Mouse (Mus musculus): ENCODE results near the gene Slc35b1. TPM values are rescaled to one million over a fixed set of nuclear protein-coding genes. Genes with fewer than 3 reads are reported as not detected.
A peak's percentile ranks its signal among the peaks of the same experiment; 100 is the strongest.

Gene Slc35b1
- polyA plus RNA-seq, 1 experiment, result 0.98 TPM

DNA sequence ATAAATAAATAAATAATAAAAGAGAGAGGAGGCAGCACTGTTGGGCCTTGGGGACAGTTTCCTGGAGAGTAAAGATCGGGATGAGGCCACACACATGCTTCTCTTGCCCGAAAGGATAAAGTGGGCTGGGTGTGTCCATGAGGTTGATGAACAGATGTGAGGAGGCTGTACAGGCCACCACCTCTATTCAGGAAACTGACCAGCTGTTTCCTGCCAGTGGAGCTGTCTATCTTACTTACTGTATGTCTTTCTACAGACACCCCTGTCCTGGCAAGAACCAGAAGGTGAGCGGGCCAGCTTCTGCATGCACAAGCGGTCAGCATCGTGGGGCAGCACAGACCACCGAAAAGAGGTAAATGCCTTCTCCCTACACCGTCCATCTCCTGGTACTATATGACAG is 13.3 kb upstream of the Slc35b1 start:
- peaks cover 99% of the 10 kb centered on the region for H3K36me3 ChIP-seq (ENCODE audit: control insufficient read depth)
- no peak overlapping the region for H3K4me3 ChIP-seq (replicated peaks)
- peaks cover 29% of the 10 kb centered on the region for H3K4me1 ChIP-seq (ENCODE audit: control insufficient read depth)
- no peak for TF ChIP-seq TAL1 (IDR thresholded peaks at IDR 0.05; ENCODE audit: low read length)
- TF ChIP-seq GATA1 (IDR thresholded peaks at IDR 0.05; ENCODE audit: low read length), result no peak
- H3K27me3 ChIP-seq (ENCODE audit: control insufficient read depth), result no peaks in the 10 kb centered on the region
- no peaks in the 10 kb centered on the region for H3K9me3 ChIP-seq (ENCODE audit: control insufficient read depth, low read length)

DNA sequence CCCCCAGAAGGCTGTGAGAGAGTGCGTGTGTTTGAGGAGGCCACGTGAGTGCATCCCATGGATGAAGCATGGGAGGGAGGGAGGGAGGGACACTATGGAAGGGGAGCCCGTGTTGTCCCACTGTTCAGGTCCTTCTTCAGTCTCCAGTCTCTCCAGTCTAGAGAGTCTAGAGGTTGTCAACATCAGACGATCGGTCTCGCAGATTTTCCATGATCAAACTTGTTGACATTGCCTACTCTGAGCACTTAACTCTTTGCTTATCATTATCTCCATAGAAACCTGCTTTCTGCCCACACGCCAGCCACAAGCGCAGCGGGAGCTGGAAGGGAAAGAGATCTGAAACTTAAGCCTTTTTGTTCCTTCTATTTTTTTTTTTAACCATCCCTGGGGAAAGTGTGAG is 5.6 kb upstream of the Slc35b1 start:
- no peak for TF ChIP-seq GATA1 (IDR thresholded peaks at IDR 0.05; ENCODE audit: low read length)
- no peak for TF ChIP-seq TAL1 (IDR thresholded peaks at IDR 0.05; ENCODE audit: low read length)
- H3K36me3 ChIP-seq (ENCODE audit: control insufficient read depth), result peaks cover 96% of the 10 kb centered on the region
- peaks cover 43% of the 10 kb centered on the region for H3K4me1 ChIP-seq (ENCODE audit: control insufficient read depth)
- no peak overlapping the region for H3K4me3 ChIP-seq (replicated peaks)
- no peaks in the 10 kb centered on the region; the same call in 1 of the 2 replicates for H3K27me3 ChIP-seq (ENCODE audit: control insufficient read depth)
- peaks cover 2% of the 10 kb centered on the region; the same call in 1 of the 2 replicates for H3K9me3 ChIP-seq (ENCODE audit: control insufficient read depth, low read length)

DNA sequence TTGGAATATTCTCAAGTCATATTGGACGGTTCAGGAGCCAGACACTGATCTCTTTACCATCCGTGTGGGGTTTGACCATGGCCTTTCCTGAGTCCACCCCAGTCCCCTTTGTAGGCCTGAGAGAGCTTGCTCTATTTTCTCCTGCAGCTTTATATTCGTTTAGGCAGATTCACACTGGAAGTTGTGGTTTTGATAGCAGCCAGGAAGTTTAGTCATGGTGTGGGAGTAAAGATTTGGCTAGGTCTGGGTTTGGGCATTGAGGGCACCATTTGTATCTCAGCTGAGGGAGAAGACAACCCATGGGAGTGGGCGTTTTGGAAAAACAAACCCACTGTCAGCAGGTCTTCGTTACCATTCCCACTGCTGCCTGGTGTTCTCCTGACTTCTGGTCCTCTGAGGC is 4.9 kb upstream of the Slc35b1 start:
- H3K4me3 ChIP-seq (replicated peaks), result no peak overlapping the region
- TF ChIP-seq TAL1 (IDR thresholded peaks at IDR 0.05; ENCODE audit: low read length) (no peak), GATA1 (IDR thresholded peaks at IDR 0.05; ENCODE audit: low read length) (no peak)
- no peaks in the 10 kb centered on the region; the same call in 1 of the 2 replicates for H3K27me3 ChIP-seq (ENCODE audit: control insufficient read depth)
- peaks cover 2% of the 10 kb centered on the region; the same call in 1 of the 2 replicates for H3K9me3 ChIP-seq (ENCODE audit: control insufficient read depth, low read length)
- H3K4me1 ChIP-seq (ENCODE audit: control insufficient read depth), result peaks cover 46% of the 10 kb centered on the region
- H3K36me3 ChIP-seq (ENCODE audit: control insufficient read depth), result peaks cover 90% of the 10 kb centered on the region

DNA sequence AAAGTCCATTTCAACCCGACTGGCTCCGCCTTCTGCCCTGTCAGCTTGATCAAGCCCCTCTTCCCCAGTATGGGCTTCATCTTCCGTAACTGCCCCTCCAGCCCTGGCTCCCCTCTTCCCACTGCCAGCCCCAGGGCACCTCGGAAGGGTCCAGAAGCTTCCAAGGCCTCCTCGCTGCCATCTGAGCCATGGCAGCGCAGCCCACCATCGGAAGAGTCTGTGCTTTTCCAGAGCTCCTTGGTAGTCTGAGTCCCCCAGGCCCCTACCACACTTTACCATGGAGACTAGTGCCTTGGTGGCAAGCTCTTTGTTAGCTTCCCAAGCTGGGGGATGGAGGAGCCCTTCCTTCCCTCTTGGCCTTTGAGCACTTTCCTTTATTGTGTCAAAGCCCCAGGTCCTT is 3.8 kb upstream of the Slc35b1 start:
- Histone ChIP-seq H3K9me3 (ENCODE audit: control insufficient read depth, low read length) (peaks cover 2% of the 10 kb centered on the region; the same call in 1 of the 2 replicates), H3K4me1 (ENCODE audit: control insufficient read depth) (peaks cover 45% of the 10 kb centered on the region), H3K36me3 (ENCODE audit: control insufficient read depth) (peaks cover 78% of the 10 kb centered on the region), H3K4me3 (replicated peaks) (no peak overlapping the region), H3K27me3 (ENCODE audit: control insufficient read depth) (no peaks in the 10 kb centered on the region; the same call in 1 of the 2 replicates)
- no peak for TF ChIP-seq TAL1 (IDR thresholded peaks at IDR 0.05; ENCODE audit: low read length)

DNA sequence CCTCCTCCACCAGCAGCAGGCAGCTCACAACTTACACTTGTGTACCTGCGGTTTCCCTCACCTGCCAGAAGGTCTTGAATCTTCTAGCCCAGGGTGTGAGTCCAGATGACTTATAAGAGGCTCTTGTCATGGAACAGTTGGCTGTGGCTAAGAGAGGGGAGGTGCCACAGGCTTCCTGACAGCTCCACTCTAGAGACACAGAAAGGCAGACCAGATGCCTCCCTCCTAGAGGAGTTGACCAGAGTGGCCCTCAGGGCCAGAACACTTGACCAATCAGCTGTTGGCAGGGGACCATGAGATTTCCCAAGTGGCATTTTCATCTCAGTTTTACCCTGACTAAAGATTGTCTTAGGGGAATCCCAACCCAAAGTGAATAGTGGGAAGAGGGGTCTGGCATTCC is 3.3 kb upstream of the Slc35b1 start:
- peaks cover 2% of the 10 kb centered on the region; the same call in 1 of the 2 replicates for H3K9me3 ChIP-seq (ENCODE audit: control insufficient read depth, low read length)
- H3K36me3 ChIP-seq (ENCODE audit: control insufficient read depth), result peaks cover 74% of the 10 kb centered on the region
- no peak overlapping the region for H3K4me3 ChIP-seq (replicated peaks)
- H3K4me1 ChIP-seq (ENCODE audit: control insufficient read depth), result peaks cover 47% of the 10 kb centered on the region
- no peak for TF ChIP-seq TAL1 (IDR thresholded peaks at IDR 0.05; ENCODE audit: low read length)
- no peak for TF ChIP-seq GATA1 (IDR thresholded peaks at IDR 0.05; ENCODE audit: low read length)
- H3K27me3 ChIP-seq (ENCODE audit: control insufficient read depth), result no peaks in the 10 kb centered on the region; the same call in 1 of the 2 replicates

DNA sequence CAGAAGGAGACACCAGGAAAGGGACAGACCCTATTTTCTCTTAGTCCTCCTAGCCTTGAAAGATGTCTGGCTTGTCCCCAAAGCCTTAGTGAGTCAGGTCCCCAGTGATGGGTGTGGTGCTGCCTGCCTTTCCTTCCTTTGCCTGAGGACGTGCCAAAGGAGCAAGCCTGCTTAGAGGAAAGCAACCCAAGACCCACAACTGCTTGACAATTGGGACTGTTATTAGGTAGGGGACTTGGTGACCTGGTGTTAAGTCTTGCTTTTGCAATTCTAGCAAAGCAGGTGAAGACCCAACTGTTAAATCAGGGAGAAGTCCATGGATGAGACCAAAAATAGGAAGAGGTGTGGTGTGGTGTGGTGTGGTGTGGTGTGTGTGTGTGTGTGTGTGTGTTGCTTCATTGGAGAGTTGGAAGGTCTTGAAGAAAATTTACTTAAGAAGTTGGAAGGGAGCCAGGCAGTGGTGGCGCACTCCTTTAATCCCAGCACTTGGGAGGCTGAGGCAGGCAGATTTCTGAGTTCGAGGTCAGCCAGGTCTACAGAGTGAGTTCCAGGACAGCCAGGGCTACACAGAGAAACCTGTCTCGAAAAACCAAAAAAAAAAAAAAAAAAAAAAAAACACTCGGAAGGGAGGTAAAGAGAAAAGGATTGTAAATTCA is 1.0 kb upstream of the Slc35b1 start:
- TF ChIP-seq GATA1 (IDR thresholded peaks at IDR 0.05; ENCODE audit: low read length) (no peak), TAL1 (IDR thresholded peaks at IDR 0.05; ENCODE audit: low read length) (no peak)
- Histone ChIP-seq H3K4me1 (ENCODE audit: control insufficient read depth) (peaks cover 53% of the 10 kb centered on the region), H3K36me3 (ENCODE audit: control insufficient read depth) (peaks cover 74% of the 10 kb centered on the region), H3K4me3 (replicated peaks) (peak overlapping the region; percentile 88), H3K27me3 (ENCODE audit: control insufficient read depth) (no peaks in the 10 kb centered on the region; the same call in 1 of the 2 replicates), H3K9me3 (ENCODE audit: control insufficient read depth, low read length) (peaks cover 2% of the 10 kb centered on the region; the same call in 1 of the 2 replicates)

DNA sequence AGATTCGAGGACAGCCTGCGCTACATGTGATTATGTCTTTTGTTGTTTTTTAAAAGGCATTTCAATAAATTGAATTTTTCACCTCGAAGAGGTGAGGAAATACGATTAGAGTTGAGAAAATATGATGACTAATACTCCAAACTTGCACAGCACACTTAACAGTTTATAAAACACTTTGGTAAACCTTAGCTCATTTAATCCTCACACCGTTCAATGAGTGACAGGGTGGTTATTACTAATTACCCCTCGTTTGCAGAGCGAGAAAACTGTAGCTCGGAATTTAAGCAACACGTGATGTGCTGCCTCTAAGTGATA is 531 bp upstream of the Slc35b1 start:
- no peaks in the 10 kb centered on the region; the same call in 1 of the 2 replicates for H3K27me3 ChIP-seq (ENCODE audit: control insufficient read depth)
- H3K4me3 ChIP-seq (replicated peaks), result peak overlapping the region; percentile 88
- H3K4me1 ChIP-seq (ENCODE audit: control insufficient read depth), result peaks cover 53% of the 10 kb centered on the region
- H3K36me3 ChIP-seq (ENCODE audit: control insufficient read depth), result peaks cover 74% of the 10 kb centered on the region
- TF ChIP-seq GATA1 (IDR thresholded peaks at IDR 0.05; ENCODE audit: low read length) (no peak; the same call in 1 of the 2 replicates), TAL1 (IDR thresholded peaks at IDR 0.05; ENCODE audit: low read length) (0 out of 3 replicates have a peak, but pooled peaks have one; percentile 26)
- peaks cover 2% of the 10 kb centered on the region; the same call in 1 of the 2 replicates for H3K9me3 ChIP-seq (ENCODE audit: control insufficient read depth, low read length)

DNA sequence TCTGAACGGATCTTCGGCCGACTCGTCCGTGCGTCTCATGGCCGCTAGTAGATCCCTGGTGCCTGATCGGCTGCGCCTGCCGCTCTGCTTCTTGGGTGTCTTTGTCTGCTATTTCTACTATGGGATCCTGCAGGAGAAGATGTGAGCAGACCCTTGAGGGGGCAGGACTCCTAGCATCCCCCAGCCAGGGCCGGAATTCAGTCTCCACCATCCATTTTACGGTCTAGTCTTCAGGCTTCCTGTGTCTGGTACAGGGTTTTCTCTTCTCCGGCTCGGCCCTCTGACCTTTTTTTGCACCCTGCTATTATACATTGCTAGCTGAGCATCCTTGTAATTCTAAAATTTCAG is 455 bp downstream of the Slc35b1 start:
- H3K27me3 ChIP-seq (ENCODE audit: control insufficient read depth), result no peaks in the 10 kb centered on the region; the same call in 1 of the 2 replicates
- H3K36me3 ChIP-seq (ENCODE audit: control insufficient read depth), result peaks cover 74% of the 10 kb centered on the region
- H3K4me3 ChIP-seq (replicated peaks), result peak overlapping the region; percentile 88
- peaks cover 53% of the 10 kb centered on the region for H3K4me1 ChIP-seq (ENCODE audit: control insufficient read depth)
- TF ChIP-seq GATA1 (IDR thresholded peaks at IDR 0.05; ENCODE audit: low read length) (no peak), TAL1 (IDR thresholded peaks at IDR 0.05; ENCODE audit: low read length) (no peak)
- peaks cover 2% of the 10 kb centered on the region; the same call in 1 of the 2 replicates for H3K9me3 ChIP-seq (ENCODE audit: control insufficient read depth, low read length)

DNA sequence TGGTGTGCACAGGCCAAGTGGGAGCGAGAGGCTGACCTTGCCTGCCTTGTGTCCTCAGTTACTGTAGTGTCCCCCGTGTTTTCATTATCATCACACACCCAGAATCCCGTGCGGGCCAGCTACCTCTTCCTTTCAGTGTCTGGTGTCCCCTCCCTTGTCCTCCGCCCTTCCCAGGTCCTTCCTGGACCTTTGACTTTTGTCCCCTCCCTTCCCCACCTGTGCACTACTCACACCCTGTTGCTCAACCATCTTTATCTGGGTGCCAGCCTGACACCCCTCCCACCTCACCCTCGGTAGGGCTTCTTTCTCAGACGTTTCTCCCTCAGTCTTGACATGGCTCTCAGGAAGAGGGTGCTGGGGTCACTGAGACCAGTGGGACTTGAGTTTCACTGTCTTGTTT is 2.9 kb downstream of the Slc35b1 start:
- peaks cover 35% of the 10 kb centered on the region for H3K4me1 ChIP-seq (ENCODE audit: control insufficient read depth)
- peaks cover 73% of the 10 kb centered on the region for H3K36me3 ChIP-seq (ENCODE audit: control insufficient read depth)
- H3K4me3 ChIP-seq (replicated peaks), result no peak overlapping the region
- no peaks in the 10 kb centered on the region for H3K27me3 ChIP-seq (ENCODE audit: control insufficient read depth)
- H3K9me3 ChIP-seq (ENCODE audit: control insufficient read depth, low read length), result no peaks in the 10 kb centered on the region
- TF ChIP-seq TAL1 (IDR thresholded peaks at IDR 0.05; ENCODE audit: low read length) (no peak), GATA1 (IDR thresholded peaks at IDR 0.05; ENCODE audit: low read length) (no peak)
